ENCODE assay signal across 8 mouse cellular contexts in genomic region chr16:4418072-4418471, GRCm38 (mm10). TPM values are rescaled to one million over a fixed set of nuclear protein-coding genes. Genes with fewer than 3 reads are reported as not detected.
A peak's percentile ranks its signal among the peaks of the same experiment; 100 is the strongest.
DNase-seq lines count a peak whose midpoint lies in the region; ATAC-seq and TF ChIP-seq lines count a peak whose summit lies in the region.

No protein-coding gene starts in this region.

- peaks cover 32% of the 10 kb centered on the region for H3K79me2 ChIP-seq in MEL (ENCODE audit: control insufficient read depth, insufficient read depth, low read length, poor library complexity)

- no peak overlapping the region for H3K9ac ChIP-seq in heart, embryonic 14.5 days (ENCODE audit: low read length)
- peak overlapping the region; percentile 57 for H3K9ac ChIP-seq in MEL (ENCODE audit: control insufficient read depth, low read depth, low read length, poor library complexity, severe bottlenecking)
- H3K9ac ChIP-seq in embryonic facial prominence, embryonic 15.5 days: no peak overlapping the region
- H3K9ac ChIP-seq in midbrain, embryonic 14.5 days (replicated peaks; ENCODE audit: low read length): no peak overlapping the region

- TF ChIP-seq CTCF in MEL (IDR thresholded peaks at IDR 0.05 in 2 of 3, conservative IDR thresholded peaks at IDR 0.05 in 1 of 3; ENCODE audit: control insufficient read depth in 1 of 3, insufficient read depth in 1 of 3, low read depth in 2 of 3, low read length in 3 of 3, poor library complexity in 1 of 3, severe bottlenecking in 1 of 3): no peak
- TF ChIP-seq CTCF in thymus, adult 2 months (IDR thresholded peaks at IDR 0.05; ENCODE audit: borderline replicate concordance, control insufficient read depth, extremely low read depth, insufficient read depth, low read length, poor library complexity): no peak

- H3K27me3 ChIP-seq in heart, embryonic 14.5 days (ENCODE audit: control insufficient read depth, insufficient read depth, low read length): peaks cover 20% of the 10 kb centered on the region
- H3K27me3 ChIP-seq in MEL (ENCODE audit: control insufficient read depth in 1 of 2, insufficient read depth in 2 of 2, low read length in 2 of 2): no peaks in the 10 kb centered on the region
- H3K27me3 ChIP-seq in embryonic facial prominence, embryonic 15.5 days: peaks cover 8% of the 10 kb centered on the region
- 0 out of 2 replicates have a peak, but pooled peaks cover 8% of the 10 kb centered on the region for H3K27me3 ChIP-seq in midbrain, embryonic 14.5 days (ENCODE audit: control insufficient read depth, insufficient read depth, low read length)
- no peaks in the 10 kb centered on the region for H3K27me3 ChIP-seq in thymus, adult 2 months (ENCODE audit: control insufficient read depth, insufficient read depth, low read length)

- peaks cover 14 to 17% of the 10 kb centered on the region in 2 experiments; a peak in 3 of 4 replicates for H3K4me1 ChIP-seq in heart, embryonic 14.5 days (ENCODE audit: control insufficient read depth in 2 of 2, insufficient read depth in 2 of 2, low read length in 2 of 2)
- H3K4me1 ChIP-seq in MEL (ENCODE audit: control insufficient read depth in 1 of 2, insufficient read depth in 2 of 2, low read length in 2 of 2): peaks cover 20 to 43% of the 10 kb centered on the region in 2 experiments
- peaks cover 55% of the 10 kb centered on the region for H3K4me1 ChIP-seq in embryonic facial prominence, embryonic 15.5 days
- H3K4me1 ChIP-seq in midbrain, embryonic 14.5 days (ENCODE audit: control insufficient read depth, insufficient read depth, low read length): peaks cover 52% of the 10 kb centered on the region
- peaks cover 34% of the 10 kb centered on the region for H3K4me1 ChIP-seq in thymus, adult 2 months (replicated peaks; ENCODE audit: control insufficient read depth, insufficient read depth, low read length)

- H3K9me3 ChIP-seq in heart, embryonic 14.5 days (ENCODE audit: control insufficient read depth, low read length): no peaks in the 10 kb centered on the region
- no peaks in the 10 kb centered on the region for H3K9me3 ChIP-seq in MEL (replicated peaks; ENCODE audit: insufficient read depth, low read length)
- no peaks in the 10 kb centered on the region for H3K9me3 ChIP-seq in embryonic facial prominence, embryonic 15.5 days (replicated peaks)
- H3K9me3 ChIP-seq in midbrain, embryonic 14.5 days (ENCODE audit: control insufficient read depth, low read length): no peaks in the 10 kb centered on the region

- TF ChIP-seq POLR2A in MEL (IDR thresholded peaks at IDR 0.05; ENCODE audit: control insufficient read depth in 1 of 2, insufficient read depth in 1 of 2, low read depth in 1 of 2, low read length in 2 of 2, poor library complexity in 1 of 2): no peak
- no peak for TF ChIP-seq POLR2A in thymus, adult 2 months (IDR thresholded peaks at IDR 0.05; ENCODE audit: control insufficient read depth, extremely low read depth, insufficient read depth, low read length, poor library complexity)

- DNase-seq in heart, postnatal 4 days: no peak
- no peak for DNase-seq in MEL (ENCODE audit: low read depth, low spot score)
- DNase-seq in midbrain, embryonic 14.5 days: no peak
- DNase-seq in thymus, adult 2 months: no peak
- DNase-seq in adrenal gland, postnatal 25 days: no peak

- 91% methylated on average over 11 of the region's 11 CpGs for WGBS in heart, embryonic 14.5 days
- 91% methylated on average over 11 of the region's 11 CpGs for WGBS in embryonic facial prominence, embryonic 15.5 days
- WGBS in midbrain, embryonic 14.5 days: 94% methylated on average over 11 of the region's 11 CpGs
- 95% methylated on average over 11 of the region's 11 CpGs for WGBS in thymus, adult 2 months

- no peaks in the 10 kb centered on the region for H3K36me3 ChIP-seq in heart, embryonic 14.5 days (ENCODE audit: control insufficient read depth, insufficient read depth, low read length)
- peaks cover 0 to 32% of the 10 kb centered on the region in 2 experiments; a peak in 2 of 4 replicates for H3K36me3 ChIP-seq in MEL (ENCODE audit: control insufficient read depth in 1 of 2, insufficient read depth in 2 of 2, low read length in 2 of 2)
- no peaks in the 10 kb centered on the region for H3K36me3 ChIP-seq in embryonic facial prominence, embryonic 15.5 days
- H3K36me3 ChIP-seq in midbrain, embryonic 14.5 days (ENCODE audit: control insufficient read depth, insufficient read depth, low read length): no peaks in the 10 kb centered on the region
- no peaks in the 10 kb centered on the region for H3K36me3 ChIP-seq in thymus, adult 2 months (ENCODE audit: control insufficient read depth, insufficient read depth, low read length)

- TF ChIP-seq RAD21 in MEL (IDR thresholded peaks at IDR 0.05; ENCODE audit: low read depth, low read length): no peak

- H3K4me2 ChIP-seq in heart, embryonic 14.5 days (ENCODE audit: low read length): peak overlapping the region; percentile 100; the same call in 1 of the 2 replicates
- peak overlapping the region; percentile 94; the same call in 1 of the 2 replicates for H3K4me2 ChIP-seq in embryonic facial prominence, embryonic 15.5 days (replicated peaks)
- peak overlapping the region; percentile 83 for H3K4me2 ChIP-seq in midbrain, embryonic 14.5 days (ENCODE audit: low read length)

- TF ChIP-seq EP300 in MEL (IDR thresholded peaks at IDR 0.05; ENCODE audit: low read depth in 1 of 2, low read length in 2 of 2): no peak

- H3K4me3 ChIP-seq in heart, embryonic 14.5 days (ENCODE audit: control insufficient read depth in 1 of 2, insufficient read depth in 1 of 2, low read depth in 1 of 2, low read length in 2 of 2): no peak overlapping the region
- H3K4me3 ChIP-seq in MEL (ENCODE audit: control insufficient read depth in 1 of 2, insufficient read depth in 1 of 2, low read depth in 2 of 2, low read length in 2 of 2): peak overlapping the region; percentile 50 to 63; a peak in 2 of 4 replicates
- 0 out of 2 replicates have a peak overlapping the region, but pooled peaks have one; percentile 75 for H3K4me3 ChIP-seq in embryonic facial prominence, embryonic 15.5 days (replicated peaks)
- H3K4me3 ChIP-seq in midbrain, embryonic 14.5 days (replicated peaks; ENCODE audit: low read depth, low read length): peak overlapping the region; percentile 83; the same call in 1 of the 2 replicates
- no peak overlapping the region for H3K4me3 ChIP-seq in thymus, adult 2 months (ENCODE audit: control insufficient read depth, insufficient read depth, low read length)

- no peak for ATAC-seq in heart, embryonic 14.5 days (ENCODE audit: insufficient number of reproducible peaks, insufficient read depth, low FRiP score, low read depth)
- no peak for ATAC-seq in embryonic facial prominence, embryonic 15.5 days (ENCODE audit: insufficient number of reproducible peaks, low FRiP score, low TSS enrichment, low read depth)
- ATAC-seq in midbrain, embryonic 14.5 days (ENCODE audit: low FRiP score, low TSS enrichment): no peak
- no peak for ATAC-seq in activated CD4-positive, CD25-positive, alpha-beta regulatory T cell, adult 4 months

- no peak overlapping the region for H3K27ac ChIP-seq in heart, embryonic 14.5 days (replicated peaks in 1 of 2; ENCODE audit: control insufficient read depth in 1 of 2, insufficient read depth in 1 of 2, low read depth in 2 of 2, low read length in 2 of 2)
- no peak overlapping the region for H3K27ac ChIP-seq in MEL (ENCODE audit: control insufficient read depth, low read depth, low read length)
- H3K27ac ChIP-seq in embryonic facial prominence, embryonic 15.5 days (replicated peaks): no peak overlapping the region
- no peak overlapping the region for H3K27ac ChIP-seq in midbrain, embryonic 14.5 days (replicated peaks; ENCODE audit: low read depth, low read length)
- no peak overlapping the region for H3K27ac ChIP-seq in thymus, adult 2 months (ENCODE audit: control insufficient read depth, insufficient read depth, low read length)

TF ChIP-seq in MEL, 35 proteins besides CTCF, POLR2A, EP300 and RAD21 (continues in another document):
- no peak for TF ChIP-seq RCOR1 (IDR thresholded peaks at IDR 0.05; ENCODE audit: low read depth, low read length)
- no peak for TF ChIP-seq USF2 (IDR thresholded peaks at IDR 0.05; ENCODE audit: borderline replicate concordance in 1 of 2, insufficient read depth in 1 of 2, low read depth in 1 of 2, low read length in 2 of 2)
- TF ChIP-seq MEF2A (IDR thresholded peaks at IDR 0.05; ENCODE audit: extremely low read depth, insufficient replicate concordance, low read depth, low read length, poor library complexity, severe bottlenecking): no peak
- TF ChIP-seq ZMIZ1 (IDR thresholded peaks at IDR 0.05; ENCODE audit: low read depth, low read length): no peak
- no peak for TF ChIP-seq GATA1 (IDR thresholded peaks at IDR 0.05; ENCODE audit: low read depth, low read length)
- TF ChIP-seq CHD1 (IDR thresholded peaks at IDR 0.05; ENCODE audit: low read depth, low read length): no peak
- TF ChIP-seq POLR2AphosphoS5 (IDR thresholded peaks at IDR 0.05; ENCODE audit: borderline replicate concordance, low read depth, low read length): no peak
- TF ChIP-seq MAX (IDR thresholded peaks at IDR 0.05; ENCODE audit: low read length): no peak
- no peak for TF ChIP-seq HCFC1 (IDR thresholded peaks at IDR 0.05; ENCODE audit: low read depth, low read length)
- TF ChIP-seq SIN3A (IDR thresholded peaks at IDR 0.05; ENCODE audit: low read length): no peak
- TF ChIP-seq E2F4 (IDR thresholded peaks at IDR 0.05; ENCODE audit: borderline replicate concordance, low read depth, low read length): no peak
- TF ChIP-seq MYB (IDR thresholded peaks at IDR 0.05; ENCODE audit: low read depth, low read length): no peak
- TF ChIP-seq BHLHE40 (IDR thresholded peaks at IDR 0.05; ENCODE audit: borderline replicate concordance, low read depth, low read length): no peak
- TF ChIP-seq CHD2 (IDR thresholded peaks at IDR 0.05; ENCODE audit: low read length): no peak
- TF ChIP-seq NRF1 (IDR thresholded peaks at IDR 0.05; ENCODE audit: insufficient read depth, low read depth, low read length, poor library complexity, severe bottlenecking): no peak
- no peak for TF ChIP-seq MXI1 (IDR thresholded peaks at IDR 0.05; ENCODE audit: low read depth, low read length)
- no peak for TF ChIP-seq TAL1 (IDR thresholded peaks at IDR 0.05; ENCODE audit: low read length)

RNA-seq across cellular contexts. Expression of gene Adcy9, which starts 2.2 kb away (rescaled TPM):
- 1.5 and 1.8 TPM in 2 replicates for polyA plus RNA-seq in heart, embryonic 14.5 days (2014; fragmentation: Nextera tagmentation; extraction: Ambion mirVana)
- 10 to 100 TPM; 15.2 to 18.0 TPM for total RNA-seq in heart, postnatal 4 days (2021)
- 3.0 and 4.3 TPM in 2 replicates for total RNA-seq in MEL (2012; rRNA removed)
- polyA plus RNA-seq in MEL (2012; ENCODE audit: insufficient read depth in 1 of 2, insufficient read length in 2 of 2, low read depth in 1 of 2, low replicate concordance in 2 of 2, missing spikeins in 1 of 2): 1 to 10 TPM in 1 of 2 experiments, not detected in 1; 3.0 TPM
- 2.0 and 2.2 TPM in 2 replicates for polyA plus RNA-seq in embryonic facial prominence, embryonic 15.5 days (2015; fragmentation: Nextera tagmentation; extraction: Ambion mirVana)
- 5.3 and 5.8 TPM in 2 replicates for polyA plus RNA-seq in midbrain, embryonic 14.5 days (2014; fragmentation: Nextera tagmentation; extraction: Ambion mirVana)
- 6.4 and 7.6 TPM in 2 replicates for polyA plus RNA-seq in thymus, adult 2 months (2012; rRNA removed)
- under 1 TPM; 0.36 to 0.40 TPM for polyA plus RNA-seq in activated CD4-positive, CD25-positive, alpha-beta regulatory T cell, adult 4 months (2017; shearing (Covaris generic))
- 59.2 and 85.6 TPM in 2 replicates for total RNA-seq in adrenal gland, postnatal 25 days (2021)

Comparison
In these comparisons a context has a peak if more than half of its experiments do, and no peak if none do; other contexts are left out.
1. H3K4me3 ChIP-seq: peak in MEL (2 of 2), embryonic facial prominence, embryonic 15.5 days (single experiment) and midbrain, embryonic 14.5 days (single experiment); none in heart, embryonic 14.5 days (0 of 2) and thymus, adult 2 months (single experiment).
2. Peak in every context shown above with its lines, with median percentiles within 50 percentile points of each other: H3K4me2 ChIP-seq.